Mouse (Mus musculus): ENCODE measurements around the gene Ascl5. TPM values are rescaled to one million over a fixed set of nuclear protein-coding genes. Genes with fewer than 3 reads are reported as not detected.

The Ascl5 gene
- not detected for total RNA-seq (2023)

GRCm38 (mm10) chr1:136050312-136051012 is at the start of gene Ascl5:
Gene Ascl5, plus strand, starts transcription at chr1:136050804.

GRCm38 (mm10) chr1:136006292-136006748 is 44.3 kb upstream of the Ascl5 start, which contains the start of gene Igfn1:
Gene Igfn1, minus strand, starts transcription at chr1:136006342.

DNA sequence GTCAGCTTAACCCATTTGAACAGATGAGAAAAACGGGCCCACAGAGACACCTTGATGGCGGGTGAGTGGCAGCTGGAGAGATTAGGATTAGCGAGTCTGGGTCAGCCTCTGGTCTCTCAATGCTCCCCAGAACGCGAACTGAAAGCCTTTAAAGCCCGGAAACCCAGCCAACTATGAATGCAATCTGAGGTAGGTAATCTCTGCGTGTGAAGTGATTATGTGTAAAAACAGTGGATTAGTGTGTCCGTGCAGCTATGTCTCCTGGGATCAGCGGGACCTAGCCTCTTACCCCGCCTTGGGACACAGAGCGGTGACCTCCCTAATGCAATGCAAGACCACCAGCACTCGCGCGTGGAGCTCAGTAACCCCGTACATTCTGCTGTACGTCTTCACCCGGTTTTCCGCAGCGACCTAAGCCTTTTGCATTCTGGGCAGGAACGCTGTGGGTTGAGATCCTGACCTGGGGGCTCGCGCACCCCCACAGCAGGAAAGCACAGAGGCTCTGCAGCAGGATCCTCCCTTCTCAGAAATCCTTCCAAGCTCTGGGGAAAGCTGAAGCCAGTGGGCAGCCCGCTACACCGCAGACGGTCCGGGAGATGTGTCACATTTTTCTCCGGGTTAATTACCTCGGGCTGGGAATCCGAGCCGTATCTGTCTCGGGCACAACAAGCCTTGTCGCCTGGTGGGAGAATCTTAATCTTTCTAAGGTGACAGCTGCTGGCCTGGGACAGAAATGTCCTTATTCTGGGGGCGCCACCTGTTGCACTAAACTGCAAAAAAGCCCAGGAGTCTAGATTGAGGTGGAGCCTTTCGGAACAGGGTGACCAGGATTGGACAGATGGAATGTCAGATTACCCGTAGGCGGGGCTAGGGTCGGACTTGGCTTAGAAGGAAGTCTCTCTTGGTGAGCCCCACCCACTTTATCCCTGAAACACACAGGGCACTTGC is 43.1 kb upstream of the Ascl5 start, which contains the start of gene Tmem9:
TSS of gene Tmem9 (plus strand) at position 940 of the 948 bp plus-strand sequence.

GRCm38 (mm10) chr1:136052547-136052946 is 1.9 kb downstream of the Ascl5 start, which contains the start of gene Cacna1s:
Gene Cacna1s, plus strand, starts transcription at chr1:136052750.

Other genes starting within 250 kb of the Ascl5 start
- gene Lad1, start 232.2 kb upstream of the Ascl5 start, total RNA-seq (2023) = 1 to 10 TPM in 1 of 2 experiments, under 1 TPM in 1; 0.55 to 1.4 TPM
- gene Tnnt2, start 214.4 kb upstream of the Ascl5 start, total RNA-seq (2023) = under 1 TPM in 1 of 2 experiments, not detected in 1; 0.16 TPM
- gene Pkp1, start 131.6 kb upstream of the Ascl5 start, total RNA-seq (2023) = not detected
- not detected for gene Igfn1, start 44.5 kb upstream of the Ascl5 start, total RNA-seq (2023)
- 1 to 10 TPM; 1.7 to 1.9 TPM for gene Tmem9, start 42.7 kb upstream of the Ascl5 start, total RNA-seq (2023)
- gene Cacna1s, start 1.9 kb downstream of the Ascl5 start, total RNA-seq (2023) = 1 to 10 TPM in 1 of 2 experiments, under 1 TPM in 1; 0.34 to 1.3 TPM
- gene Kif21b, start 80.6 kb downstream of the Ascl5 start, total RNA-seq (2023) = 100 to 1,000 TPM in 1 of 2 experiments, 10 to 100 TPM in 1; 86.5 to 111 TPM
- not detected for gene Mroh3, start 162.0 kb downstream of the Ascl5 start, total RNA-seq (2023)
- gene Inava, start 183.5 kb downstream of the Ascl5 start, total RNA-seq (2023) = not detected
- not detected for gene Gpr25, start 210.1 kb downstream of the Ascl5 start, total RNA-seq (2023)